In the genomic region with DNA sequence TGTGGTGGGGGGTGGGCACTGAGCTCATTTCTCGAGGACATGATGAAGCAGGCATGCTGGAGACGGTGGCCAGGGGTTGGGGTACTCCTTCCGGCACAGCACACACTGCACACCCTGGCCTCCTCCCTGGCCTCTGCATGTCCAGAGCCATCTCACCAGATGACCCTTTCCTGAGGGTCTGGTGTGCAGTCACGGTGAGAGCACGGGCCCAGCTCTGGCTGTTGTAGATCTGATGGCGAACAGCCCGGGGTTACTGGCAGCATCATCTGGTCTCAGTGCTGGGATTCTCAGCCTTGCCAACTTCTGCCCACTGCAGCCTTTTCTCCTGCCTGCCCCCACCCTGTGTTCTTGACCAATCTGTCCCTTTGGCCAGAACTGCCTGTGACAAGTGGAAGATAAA, we compare ENCODE assay signal across 11 mouse cellular contexts. TPM values are rescaled to one million over a fixed set of nuclear protein-coding genes. Genes with fewer than 3 reads are reported as not detected.
DNase-seq lines count a peak whose midpoint lies in the region; ATAC-seq lines count a peak whose summit lies in the region.
"Had no signal": no experiment of that assay in that cellular context is flagged by ENCODE, and none has a peak within 500 bp of the region (broad histone marks: within the 10 kb centered on the region; RNA-seq: fewer than 3 reads in every experiment).

No protein-coding gene starts in this region.

- intact Hi-C loops in heart, postnatal 10 days (cut with DNase I), result no loop called here

- peak; percentile 43 to 52 for DNase-seq in layer of hippocampus, postnatal 36 days
- no peak for DNase-seq in layer of hippocampus, adult 8-10 months (ENCODE audit: low spot score in 2 of 2)
- peak; percentile 12 for DNase-seq in adipocyte (ENCODE audit: low spot score)
- DNase-seq in cerebellum, adult 18-20 months, result peak; percentile 85 to 90
- peak; percentile 45 to 54 for DNase-seq in heart, postnatal 10 days
- no peak for DNase-seq in kidney, postnatal 36 days
- DNase-seq: adrenal gland, postnatal 25 days; kidney, postnatal 4 days; thymus, postnatal 36 days had no signal

- ATAC-seq in CD4-positive, CD25-positive, alpha-beta regulatory T cell, adult 4 months, result no peak
- ATAC-seq: liver, embryonic 12.5 days had no signal

RNA-seq across cellular contexts. Expression of gene Efr3b, which starts 32.6 kb away (rescaled TPM):
- total RNA-seq in layer of hippocampus, postnatal 36 days (2021), result 10 to 100 TPM; 89.9 to 91.7 TPM
- total RNA-seq in layer of hippocampus, adult 8-10 months (2022), result 100 to 1,000 TPM; 109 to 118 (median 115) TPM
- 10 to 100 TPM in 1 of 2 experiments, 1 to 10 TPM in 1; 9.8 to 15.8 TPM for total RNA-seq in heart, postnatal 10 days (2021)
- under 1 TPM; 0.11 to 0.61 TPM for polyA plus RNA-seq in CD4-positive, CD25-positive, alpha-beta regulatory T cell, adult 4 months (2017; shearing (Covaris generic))

RNA-seq across cellular contexts. Expression of gene Pomc, which starts 51.3 kb away (rescaled TPM):
- 1 to 10 TPM; 1.5 to 1.9 TPM for total RNA-seq in layer of hippocampus, postnatal 36 days (2021)
- 1 to 10 TPM; 2.0 to 3.0 (median 2.8) TPM for total RNA-seq in layer of hippocampus, adult 8-10 months (2022)
- total RNA-seq in heart, postnatal 10 days (2021), result under 1 TPM in 1 of 2 experiments, not detected in 1; 0.72 TPM
- polyA plus RNA-seq in CD4-positive, CD25-positive, alpha-beta regulatory T cell, adult 4 months (2017; shearing (Covaris generic)), result 1 to 10 TPM; 2.8 TPM

Comparison
In these comparisons a context has a peak if more than half of its experiments do, and no peak if none do; other contexts are left out.
1. DNase-seq: peak in layer of hippocampus, postnatal 36 days (2 of 2), adipocyte (single experiment), cerebellum, adult 18-20 months (2 of 2) and heart, postnatal 10 days (2 of 2); none in layer of hippocampus, adult 8-10 months (0 of 2) and kidney, postnatal 36 days (0 of 2).
2. RNA of gene Efr3b, which starts 32.6 kb away (total RNA-seq): 109 to 118 TPM in layer of hippocampus, adult 8-10 months and 89.9 to 91.7 TPM in layer of hippocampus, postnatal 36 days; 9.8 to 15.8 TPM in heart, postnatal 10 days; every median in the first group is over 4 times any median in the second.